Mouse (Mus musculus) intestine, embryonic 16.5 days (tissue): ENCODE measurements around the gene Ubl7. TPM values are rescaled to one million over a fixed set of nuclear protein-coding genes. Genes with fewer than 3 reads are reported as not detected.
A peak's percentile ranks its signal among the peaks of the same experiment; 100 is the strongest.

Experiments used
- ATAC-seq: fragments of 200-750 bp; cut with Nextera tagmentation; 2 replicates; pipeline ENCODE4 v1.8.0; 2017; ENCODE audit warnings: moderate TSS enrichment, moderate library complexity
- H3K27ac ChIP-seq: fragments of 300-500 bp; sonication (generic); 2 replicates; pipeline ENCODE4 v1.5.1; 2014; ENCODE audit warnings: mild to moderate bottlenecking, low read length
- H3K27me3 ChIP-seq: fragments of 300-500 bp; sonication (generic); replicated peaks from 2 replicates; pipeline ENCODE4 v1.6.1; 2014; ENCODE audit warnings: low read length, control low read depth, mixed read lengths; ENCODE audit not compliant: control insufficient read depth, insufficient read depth
- H3K36me3 ChIP-seq: fragments of 300-500 bp; sonication (generic); 2 replicates; pipeline ENCODE4 v1.6.1; 2014; ENCODE audit warnings: low read length, control low read depth; ENCODE audit not compliant: control insufficient read depth, insufficient read depth
- H3K4me1 ChIP-seq: fragments of 300-500 bp; sonication (generic); 2 replicates; pipeline ENCODE4 v1.6.1; 2014; ENCODE audit warnings: low read length, control low read depth, mixed read lengths; ENCODE audit not compliant: control insufficient read depth, insufficient read depth
- H3K4me2 ChIP-seq: fragments of 300-500 bp; sonication (generic); 2 replicates; pipeline ENCODE4 v1.6.1; 2014; ENCODE audit warnings: low read depth, low read length, control low read depth
- H3K4me3 ChIP-seq: fragments of 300-500 bp; sonication (generic); 2 replicates; pipeline ENCODE4 v1.5.1; 2014; ENCODE audit warnings: mild to moderate bottlenecking, low read length
- H3K9ac ChIP-seq: fragments of 300-500 bp; sonication (generic); 2 replicates; pipeline ENCODE4 v1.6.1; 2014; ENCODE audit warnings: low read depth, low read length
- H3K9me3 ChIP-seq: fragments of 300-500 bp; sonication (generic); 2 replicates; pipeline ENCODE4 v1.6.1; 2016; ENCODE audit warnings: low read length, control low read depth; ENCODE audit not compliant: control insufficient read depth
- WGBS: fragments of 180-500 bp; shearing (Covaris S2); extraction: QIAGEN DNeasy Blood & Tissue Kit; methylation state at CpG from one replicate; pipeline ENCODE4 v1.1.7; 2014; 5-methylcytosine and 5-hydroxymethylcytosine counted together
- polyA plus RNA-seq: library from polyadenylated mRNA; unstranded; fragments of >200 nt; fragmentation: Nextera tagmentation; extraction: Ambion mirVana; gene quantifications from 2 replicates; pipeline ENCODE4 v1.2.1, GENCODE M21; 2015

Gene Ubl7
- polyA plus RNA-seq, 1 experiment from 2014 or later: 91.6 TPM

DNA sequence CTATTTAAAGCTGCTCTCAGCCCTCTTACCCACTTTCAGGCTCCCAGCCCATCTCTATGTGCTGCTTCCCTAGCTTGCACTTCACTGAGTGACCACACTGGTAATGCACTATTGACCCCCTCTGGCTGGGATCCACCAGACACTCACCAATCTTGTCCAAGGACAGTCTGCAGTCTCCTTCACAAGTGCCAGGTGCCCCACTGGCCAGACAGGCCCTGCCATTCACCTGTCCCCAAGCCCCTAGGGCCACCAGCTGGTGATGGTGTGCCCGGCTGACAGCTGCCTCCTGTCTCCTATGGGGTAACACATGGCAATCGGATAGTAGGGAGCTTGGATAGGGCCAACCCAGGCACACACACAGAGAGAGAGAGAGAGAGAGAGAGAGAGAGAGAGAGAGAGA lies 31.3 kb downstream of the Ubl7 start:
- 61% methylated on average over 2 of the region's 2 CpGs for WGBS
- Histone ChIP-seq H3K4me3 (peak overlapping the region; percentile 86; the same call in 1 of the 2 replicates), H3K4me1 (peaks cover 10% of the 10 kb centered on the region), H3K36me3 (no peaks in the 10 kb centered on the region), H3K27ac (no peak overlapping the region), H3K4me2 (0 out of 2 replicates have a peak overlapping the region, but pooled peaks have one; percentile 10), H3K27me3 (peaks cover 15% of the 10 kb centered on the region), H3K9me3 (no peaks in the 10 kb centered on the region), H3K9ac (peak overlapping the region; percentile 16; the same call in 1 of the 2 replicates)
- no peak for ATAC-seq

- no peak for ATAC-seq
- H3K4me2 ChIP-seq: no peak overlapping the region
- whole genome bisulfite sequencing: 31% methylated on average over 2 of the region's 2 CpGs
- no peaks in the 10 kb centered on the region for H3K36me3 ChIP-seq
- H3K27ac ChIP-seq: no peak overlapping the region
- H3K27me3 ChIP-seq: peaks cover 15% of the 10 kb centered on the region
- no peak overlapping the region for H3K9ac ChIP-seq
- H3K4me1 ChIP-seq: peaks cover 18% of the 10 kb centered on the region
- no peaks in the 10 kb centered on the region for H3K9me3 ChIP-seq
- no peak overlapping the region for H3K4me3 ChIP-seq
Measured at GRCm38 (mm10) chr9:57943067-57943466, 32.3 kb downstream of the Ubl7 start.

DNA sequence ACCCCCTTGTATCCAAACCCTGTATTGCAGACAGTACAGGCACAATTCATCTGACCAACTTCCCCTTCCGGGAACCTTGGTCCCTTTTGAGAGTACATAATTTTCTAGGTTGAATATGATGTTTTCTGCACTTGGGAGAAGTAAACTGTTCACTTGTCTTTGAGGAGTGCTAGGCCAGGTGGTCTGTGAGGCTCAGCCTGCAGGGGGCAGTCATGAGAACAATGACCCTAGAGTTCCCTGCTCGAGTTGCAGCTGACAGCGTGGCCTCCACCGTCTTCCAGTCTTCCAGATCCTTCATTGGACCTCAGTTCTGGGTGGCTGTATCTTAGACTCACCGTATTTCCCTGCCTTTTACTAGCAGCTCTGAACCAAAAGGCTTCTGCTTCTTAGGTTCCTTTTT lies 33.8 kb downstream of the Ubl7 start:
- H3K4me3 ChIP-seq: no peak overlapping the region
- H3K9ac ChIP-seq: peak overlapping the region; percentile 16; the same call in 1 of the 2 replicates
- peaks cover 19% of the 10 kb centered on the region for H3K4me1 ChIP-seq
- no peaks in the 10 kb centered on the region for H3K36me3 ChIP-seq
- no peak overlapping the region for H3K4me2 ChIP-seq
- H3K27ac ChIP-seq: no peak overlapping the region
- peaks cover 15% of the 10 kb centered on the region for H3K27me3 ChIP-seq
- 18% methylated on average over 5 of the region's 5 CpGs for WGBS
- H3K9me3 ChIP-seq: no peaks in the 10 kb centered on the region
- ATAC-seq: no peak

DNA sequence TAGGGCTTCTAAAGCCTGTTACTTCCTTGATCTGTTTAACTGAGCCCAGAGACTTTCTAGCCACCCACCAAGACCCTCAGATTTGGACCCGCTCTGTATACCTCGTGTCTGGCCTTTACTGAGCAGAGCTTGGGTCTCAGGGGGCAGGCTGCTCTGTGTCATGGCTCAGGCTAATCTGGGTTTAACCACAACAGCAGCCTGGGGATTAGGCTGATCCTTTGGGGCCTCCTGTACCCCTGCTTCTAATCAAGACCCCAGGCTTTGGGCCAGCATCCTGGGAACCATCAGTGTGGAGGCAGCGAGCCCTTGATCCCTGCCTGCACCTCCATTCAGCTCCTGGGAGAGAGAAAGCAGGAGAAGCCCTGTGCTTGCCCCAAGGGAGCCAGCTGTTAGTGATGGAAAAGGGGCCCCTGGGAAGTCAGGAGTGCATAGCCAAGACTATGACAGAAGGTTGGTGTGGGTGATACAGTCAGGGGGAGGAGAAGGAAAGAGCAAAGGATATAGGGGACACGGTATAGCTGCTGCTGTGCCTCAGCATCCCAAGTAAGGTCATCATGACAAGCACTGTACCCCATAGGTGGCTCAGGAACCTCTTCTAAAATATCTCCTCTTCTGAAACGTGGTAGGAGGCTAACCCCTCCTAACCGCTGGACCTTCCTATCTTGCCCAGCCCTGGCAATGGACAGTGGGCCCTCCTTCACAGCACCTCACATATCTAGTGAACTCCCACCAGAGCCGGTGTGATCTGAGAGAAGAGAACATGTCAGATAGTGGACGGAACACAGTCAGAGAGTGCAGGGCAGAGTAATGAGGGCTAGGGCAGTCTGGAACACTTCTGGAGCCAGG lies 35.2 kb downstream of the Ubl7 start:
- 74% methylated on average over 8 of the region's 8 CpGs for WGBS
- Histone ChIP-seq H3K4me2 (no peak overlapping the region), H3K9ac (no peak overlapping the region), H3K36me3 (no peaks in the 10 kb centered on the region), H3K27ac (no peak overlapping the region), H3K9me3 (no peaks in the 10 kb centered on the region), H3K27me3 (peaks cover 12% of the 10 kb centered on the region), H3K4me3 (no peak overlapping the region), H3K4me1 (peaks cover 22% of the 10 kb centered on the region)
- ATAC-seq: no peak

GRCm38 (mm10) chr9:57947381-57948030 lies 36.7 kb downstream of the Ubl7 start:
- Histone ChIP-seq H3K27me3 (no peaks in the 10 kb centered on the region), H3K9me3 (no peaks in the 10 kb centered on the region), H3K4me1 (peaks cover 20% of the 10 kb centered on the region), H3K4me2 (no peak overlapping the region), H3K27ac (no peak overlapping the region), H3K36me3 (no peaks in the 10 kb centered on the region), H3K4me3 (no peak overlapping the region), H3K9ac (no peak overlapping the region)
- 55% methylated on average over 7 of the region's 7 CpGs for WGBS
- ATAC-seq: no peak

DNA sequence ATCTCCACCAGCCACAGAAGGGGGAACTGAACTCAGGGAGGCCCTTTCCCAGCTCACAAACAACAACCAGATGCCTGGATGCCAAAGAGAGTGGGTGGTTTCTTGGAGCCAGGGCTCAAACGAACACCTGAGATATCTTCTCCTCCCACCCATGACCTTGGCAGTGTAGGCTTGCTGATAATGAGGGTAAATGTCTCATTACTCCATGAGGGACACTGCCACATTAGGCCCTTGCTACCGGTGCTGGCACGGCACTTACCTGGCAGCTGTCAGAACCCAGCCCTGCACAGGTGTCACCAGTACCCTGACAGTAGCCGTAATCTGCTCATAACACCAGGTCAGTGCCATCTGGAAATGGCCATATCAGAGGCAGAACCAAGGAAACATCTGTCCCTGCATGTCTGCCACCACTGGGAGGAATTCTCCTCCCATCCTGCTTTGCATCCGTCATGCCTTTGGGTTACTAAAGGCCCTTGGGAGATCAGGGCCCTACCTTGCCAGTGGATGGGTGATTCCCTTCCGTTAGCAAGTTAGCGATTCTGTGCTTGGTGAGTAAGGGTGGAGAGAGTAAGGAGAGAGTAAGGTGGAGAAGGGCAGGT lies 37.7 kb downstream of the Ubl7 start:
- no peak for ATAC-seq
- H3K27ac ChIP-seq: no peak overlapping the region
- H3K9ac ChIP-seq: no peak overlapping the region
- no peaks in the 10 kb centered on the region for H3K27me3 ChIP-seq
- H3K4me1 ChIP-seq: peaks cover 26% of the 10 kb centered on the region
- H3K4me3 ChIP-seq: no peak overlapping the region
- no peak overlapping the region for H3K4me2 ChIP-seq
- no peaks in the 10 kb centered on the region for H3K36me3 ChIP-seq
- WGBS: 74% methylated on average over 7 of the region's 7 CpGs
- no peaks in the 10 kb centered on the region for H3K9me3 ChIP-seq

GRCm38 (mm10) chr9:57949102-57949704 lies 38.4 kb downstream of the Ubl7 start:
- H3K27ac ChIP-seq: no peak overlapping the region
- no peak overlapping the region for H3K4me3 ChIP-seq
- H3K4me1 ChIP-seq: peaks cover 29% of the 10 kb centered on the region
- 80% methylated on average over 8 of the region's 8 CpGs for WGBS
- no peaks in the 10 kb centered on the region for H3K36me3 ChIP-seq
- no peaks in the 10 kb centered on the region for H3K27me3 ChIP-seq
- H3K4me2 ChIP-seq: no peak overlapping the region
- no peak overlapping the region for H3K9ac ChIP-seq
- no peaks in the 10 kb centered on the region for H3K9me3 ChIP-seq
- no peak for ATAC-seq

GRCm38 (mm10) chr9:57949879-57950278 lies 39.1 kb downstream of the Ubl7 start:
- no peaks in the 10 kb centered on the region for H3K36me3 ChIP-seq
- H3K27me3 ChIP-seq: no peaks in the 10 kb centered on the region
- no peak overlapping the region for H3K27ac ChIP-seq
- H3K4me2 ChIP-seq: no peak overlapping the region
- H3K4me3 ChIP-seq: no peak overlapping the region
- 53% methylated on average over 8 of the region's 8 CpGs for WGBS
- H3K9ac ChIP-seq: no peak overlapping the region
- peaks cover 26% of the 10 kb centered on the region for H3K4me1 ChIP-seq
- no peak for ATAC-seq
- no peaks in the 10 kb centered on the region for H3K9me3 ChIP-seq

DNA sequence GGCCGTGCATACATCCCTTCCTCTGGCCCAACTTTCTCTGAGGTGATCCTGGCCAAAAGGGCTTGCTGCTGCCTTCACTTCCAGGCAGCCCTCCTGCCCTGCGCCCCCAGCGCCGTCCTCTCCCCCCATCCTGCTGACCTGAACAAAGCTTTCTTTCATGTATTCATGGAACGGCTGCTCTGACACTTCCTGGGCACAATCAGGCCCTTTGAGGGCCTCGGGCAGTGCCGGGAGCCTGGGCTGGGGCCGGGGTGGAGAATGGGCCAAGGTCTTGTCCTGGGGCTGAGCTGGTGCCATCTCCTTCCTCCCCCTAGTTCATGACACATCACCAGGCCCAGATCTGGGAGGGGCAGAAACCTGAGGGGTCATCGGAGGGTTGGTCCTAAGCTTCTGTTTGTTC lies 39.7 kb downstream of the Ubl7 start:
- Histone ChIP-seq H3K9me3 (no peaks in the 10 kb centered on the region), H3K9ac (0 out of 2 replicates have a peak overlapping the region, but pooled peaks have one; percentile 17), H3K4me1 (peaks cover 26% of the 10 kb centered on the region), H3K4me3 (no peak overlapping the region), H3K27me3 (no peaks in the 10 kb centered on the region), H3K27ac (no peak overlapping the region), H3K36me3 (no peaks in the 10 kb centered on the region), H3K4me2 (no peak overlapping the region)
- no peak for ATAC-seq
- 65% methylated on average over 9 of the region's 9 CpGs for WGBS
